Mouse (Mus musculus): ENCODE data around the gene Ccnt1. TPM values are rescaled to one million over a fixed set of nuclear protein-coding genes. Genes with fewer than 3 reads are reported as not detected.

Ccnt1 gene
- polyA plus RNA-seq, 1 experiment from 2014 or later, result 44.9 TPM

GRCm38 (mm10) chr15:98511386-98511928 lies 59.3 kb downstream of the Ccnt1 start:
- H3K9me3 ChIP-seq (replicated peaks; ENCODE audit: control insufficient read depth, low read length), result no peaks in the 10 kb centered on the region
- H3K27ac ChIP-seq (ENCODE audit: low read length), result no peak overlapping the region
- WGBS, result 63% methylated on average over 13 of the region's 13 CpGs
- no peak for ATAC-seq (ENCODE audit: insufficient read depth, low FRiP score)
- H3K4me2 ChIP-seq (ENCODE audit: low read depth, low read length), result no peak overlapping the region
- H3K4me3 ChIP-seq (replicated peaks; ENCODE audit: low read length), result no peak overlapping the region
- H3K9ac ChIP-seq (ENCODE audit: low read length), result no peak overlapping the region
- H3K36me3 ChIP-seq (ENCODE audit: control insufficient read depth, insufficient read depth, low read length), result no peaks in the 10 kb centered on the region
- H3K4me1 ChIP-seq (ENCODE audit: control insufficient read depth, insufficient read depth, low read length), result peaks cover 13% of the 10 kb centered on the region; the same call in 1 of the 2 replicates
- no peaks in the 10 kb centered on the region for H3K27me3 ChIP-seq (ENCODE audit: control insufficient read depth, insufficient read depth, low read length)

DNA sequence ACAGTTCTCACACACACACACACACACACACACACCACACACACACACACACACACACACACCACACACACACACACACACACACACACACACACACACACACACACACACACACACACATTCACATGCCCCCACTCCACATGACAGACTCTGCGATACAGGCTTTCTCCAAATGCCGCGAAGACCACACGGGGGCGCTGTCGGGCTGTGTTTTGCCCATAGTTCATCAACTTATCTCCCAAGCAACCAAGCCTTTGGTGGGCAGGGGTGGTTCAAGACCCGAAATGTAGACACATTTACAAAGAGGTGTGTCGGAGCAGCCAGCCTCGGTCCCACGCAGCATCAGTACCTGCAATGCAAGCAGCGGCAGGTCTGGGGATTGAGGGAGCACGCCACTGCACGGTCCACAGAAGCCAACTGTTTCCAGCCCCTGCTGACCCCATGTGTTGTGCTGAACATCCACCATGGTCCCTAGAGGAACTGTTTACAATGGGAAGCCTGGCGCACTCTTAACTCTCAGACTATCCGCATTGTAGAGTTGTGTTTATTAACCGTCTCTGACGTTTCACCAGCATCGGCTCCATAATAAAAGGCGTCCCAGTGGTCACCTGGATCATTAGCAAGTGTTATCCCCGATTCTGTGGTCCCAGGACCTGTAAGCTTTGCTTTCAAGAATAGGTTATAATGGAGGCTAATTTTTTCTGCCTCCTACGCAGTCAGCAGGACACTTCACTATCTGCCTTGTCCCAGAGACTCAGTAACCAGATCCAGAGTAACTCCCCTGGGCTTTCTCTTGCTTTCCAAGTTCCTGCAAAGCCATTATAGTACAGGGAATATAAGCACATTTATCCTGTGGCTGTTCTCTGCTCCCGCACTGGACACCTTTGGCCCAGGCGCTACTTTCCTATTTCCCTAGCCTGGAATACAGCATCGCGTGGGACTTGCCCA lies 60.0 kb downstream of the Ccnt1 start:
- Histone ChIP-seq H3K4me3 (replicated peaks; ENCODE audit: low read length) (peak overlapping the region; percentile 27; the same call in 1 of the 2 replicates), H3K36me3 (ENCODE audit: control insufficient read depth, insufficient read depth, low read length) (no peaks in the 10 kb centered on the region), H3K4me1 (ENCODE audit: control insufficient read depth, insufficient read depth, low read length) (peaks cover 13% of the 10 kb centered on the region; the same call in 1 of the 2 replicates), H3K27ac (ENCODE audit: low read length) (no peak overlapping the region), H3K4me2 (ENCODE audit: low read depth, low read length) (peak overlapping the region; percentile 56), H3K9me3 (replicated peaks; ENCODE audit: control insufficient read depth, low read length) (no peaks in the 10 kb centered on the region), H3K27me3 (ENCODE audit: control insufficient read depth, insufficient read depth, low read length) (no peaks in the 10 kb centered on the region), H3K9ac (ENCODE audit: low read length) (no peak overlapping the region)
- no peak; the same call in 1 of the 2 replicates for ATAC-seq (ENCODE audit: insufficient read depth, low FRiP score)
- WGBS, result 27% methylated on average over 25 of the region's 25 CpGs

DNA sequence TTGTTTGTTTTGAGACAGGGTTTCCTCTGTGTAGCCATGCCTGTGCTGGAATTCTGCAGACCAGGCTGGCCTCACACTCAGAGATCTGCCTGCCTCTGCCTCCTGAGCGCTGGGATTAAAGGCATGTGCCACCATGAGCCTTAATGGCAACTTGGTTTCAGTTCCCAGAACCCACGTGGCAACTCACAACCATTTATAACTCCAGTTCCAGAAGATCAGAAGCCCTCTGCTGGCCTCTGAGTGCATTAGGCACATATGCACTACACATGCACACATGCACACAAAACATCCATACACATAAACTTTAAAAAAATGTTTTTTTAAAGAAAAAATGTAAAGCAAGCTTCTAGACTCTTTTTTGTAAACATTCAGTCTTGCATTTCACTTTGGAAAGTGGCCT lies 61.3 kb downstream of the Ccnt1 start:
- no peak overlapping the region for H3K4me3 ChIP-seq (replicated peaks; ENCODE audit: low read length)
- H3K4me1 ChIP-seq (ENCODE audit: control insufficient read depth, insufficient read depth, low read length), result peaks cover 13% of the 10 kb centered on the region; the same call in 1 of the 2 replicates
- 58% methylated on average over 2 of the region's 2 CpGs for WGBS
- H3K4me2 ChIP-seq (ENCODE audit: low read depth, low read length), result no peak overlapping the region
- no peaks in the 10 kb centered on the region for H3K9me3 ChIP-seq (replicated peaks; ENCODE audit: control insufficient read depth, low read length)
- no peak overlapping the region for H3K27ac ChIP-seq (ENCODE audit: low read length)
- no peak overlapping the region for H3K9ac ChIP-seq (ENCODE audit: low read length)
- no peaks in the 10 kb centered on the region for H3K27me3 ChIP-seq (ENCODE audit: control insufficient read depth, insufficient read depth, low read length)
- no peak for ATAC-seq (ENCODE audit: insufficient read depth, low FRiP score)
- H3K36me3 ChIP-seq (ENCODE audit: control insufficient read depth, insufficient read depth, low read length), result no peaks in the 10 kb centered on the region

GRCm38 (mm10) chr15:98507321-98507720 lies 63.4 kb downstream of the Ccnt1 start:
- Histone ChIP-seq H3K9ac (ENCODE audit: low read length) (no peak overlapping the region), H3K27me3 (ENCODE audit: control insufficient read depth, insufficient read depth, low read length) (no peaks in the 10 kb centered on the region), H3K4me1 (ENCODE audit: control insufficient read depth, insufficient read depth, low read length) (0 out of 2 replicates have a peak, but pooled peaks cover 3% of the 10 kb centered on the region), H3K4me2 (ENCODE audit: low read depth, low read length) (no peak overlapping the region), H3K9me3 (replicated peaks; ENCODE audit: control insufficient read depth, low read length) (no peaks in the 10 kb centered on the region), H3K36me3 (ENCODE audit: control insufficient read depth, insufficient read depth, low read length) (no peaks in the 10 kb centered on the region), H3K4me3 (replicated peaks; ENCODE audit: low read length) (no peak overlapping the region), H3K27ac (ENCODE audit: low read length) (no peak overlapping the region)
- 89% methylated on average over 6 of the region's 6 CpGs for WGBS
- ATAC-seq (ENCODE audit: insufficient read depth, low FRiP score), result no peak

DNA sequence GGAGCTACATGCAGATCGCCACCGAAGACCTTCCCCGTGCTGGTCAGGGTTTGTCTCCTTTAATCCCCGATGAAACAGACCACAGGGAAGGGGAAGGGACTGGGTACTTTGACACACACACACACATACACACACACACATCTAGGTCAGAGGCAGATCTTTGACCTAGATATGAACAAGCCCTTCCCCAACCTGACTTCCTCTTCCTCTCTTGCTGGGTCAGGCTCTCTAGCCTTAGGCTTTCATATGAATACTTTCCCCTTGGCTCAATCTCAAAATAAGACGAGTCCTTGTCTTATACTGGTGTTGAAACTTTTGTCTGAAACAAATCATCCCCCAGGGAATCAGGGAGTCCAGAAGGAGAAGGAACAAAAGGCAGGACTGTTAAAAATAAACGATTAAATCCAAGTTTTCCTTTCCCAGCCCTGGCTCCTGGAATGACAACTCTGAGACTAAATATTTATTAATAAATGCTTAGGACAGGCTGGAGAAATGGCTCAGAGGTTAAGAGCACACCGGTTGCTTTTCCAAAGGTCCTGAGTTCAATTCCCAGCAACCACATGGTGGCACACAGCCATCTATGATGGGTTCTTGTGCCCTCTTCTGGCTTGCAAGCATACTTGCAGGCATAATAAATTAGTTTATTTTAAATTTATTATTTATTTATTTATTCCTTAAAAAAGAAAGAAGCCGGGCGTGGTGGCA lies 64.3 kb downstream of the Ccnt1 start:
- no peak for ATAC-seq (ENCODE audit: insufficient read depth, low FRiP score)
- H3K9me3 ChIP-seq (replicated peaks; ENCODE audit: control insufficient read depth, low read length), result no peaks in the 10 kb centered on the region
- no peak overlapping the region for H3K9ac ChIP-seq (ENCODE audit: low read length)
- no peaks in the 10 kb centered on the region for H3K27me3 ChIP-seq (ENCODE audit: control insufficient read depth, insufficient read depth, low read length)
- WGBS, result 62% methylated on average over 9 of the region's 9 CpGs
- H3K4me2 ChIP-seq (ENCODE audit: low read depth, low read length), result no peak overlapping the region
- H3K27ac ChIP-seq (ENCODE audit: low read length), result no peak overlapping the region
- H3K4me1 ChIP-seq (ENCODE audit: control insufficient read depth, insufficient read depth, low read length), result 0 out of 2 replicates have a peak, but pooled peaks cover 3% of the 10 kb centered on the region
- H3K4me3 ChIP-seq (replicated peaks; ENCODE audit: low read length), result no peak overlapping the region
- H3K36me3 ChIP-seq (ENCODE audit: control insufficient read depth, insufficient read depth, low read length), result no peaks in the 10 kb centered on the region

GRCm38 (mm10) chr15:98504514-98504913 lies 66.2 kb downstream of the Ccnt1 start:
- Histone ChIP-seq H3K36me3 (ENCODE audit: control insufficient read depth, insufficient read depth, low read length) (no peaks in the 10 kb centered on the region), H3K27ac (ENCODE audit: low read length) (no peak overlapping the region), H3K9ac (ENCODE audit: low read length) (no peak overlapping the region), H3K27me3 (ENCODE audit: control insufficient read depth, insufficient read depth, low read length) (no peaks in the 10 kb centered on the region), H3K4me1 (ENCODE audit: control insufficient read depth, insufficient read depth, low read length) (no peaks in the 10 kb centered on the region), H3K4me3 (replicated peaks; ENCODE audit: low read length) (no peak overlapping the region), H3K4me2 (ENCODE audit: low read depth, low read length) (no peak overlapping the region), H3K9me3 (replicated peaks; ENCODE audit: control insufficient read depth, low read length) (no peaks in the 10 kb centered on the region)
- ATAC-seq (ENCODE audit: insufficient read depth, low FRiP score), result no peak
- WGBS, result 13% methylated on average over 18 of the region's 18 CpGs

DNA sequence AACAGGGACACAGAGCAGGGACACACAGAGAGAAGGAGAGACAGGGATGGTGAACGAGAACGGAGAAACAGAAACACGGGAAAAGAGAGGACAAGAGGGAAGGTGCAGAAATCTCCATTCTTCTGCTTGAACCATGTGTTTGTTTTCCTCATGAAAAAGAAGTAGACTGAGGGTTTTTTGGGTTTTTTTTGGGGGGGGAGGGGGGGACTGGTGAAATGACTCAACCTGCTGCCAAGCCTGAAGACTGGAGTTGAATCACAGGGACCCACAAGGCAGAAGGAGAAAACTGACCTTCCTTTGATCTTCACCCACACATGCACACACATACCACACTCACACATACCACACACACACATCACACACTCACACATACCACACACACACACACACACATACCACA lies 67.4 kb downstream of the Ccnt1 start:
- no peak overlapping the region for H3K27ac ChIP-seq (ENCODE audit: low read length)
- H3K9me3 ChIP-seq (replicated peaks; ENCODE audit: control insufficient read depth, low read length), result no peaks in the 10 kb centered on the region
- no peaks in the 10 kb centered on the region for H3K4me1 ChIP-seq (ENCODE audit: control insufficient read depth, insufficient read depth, low read length)
- no peak overlapping the region for H3K4me2 ChIP-seq (ENCODE audit: low read depth, low read length)
- H3K9ac ChIP-seq (ENCODE audit: low read length), result no peak overlapping the region
- no peaks in the 10 kb centered on the region for H3K36me3 ChIP-seq (ENCODE audit: control insufficient read depth, insufficient read depth, low read length)
- H3K27me3 ChIP-seq (ENCODE audit: control insufficient read depth, insufficient read depth, low read length), result no peaks in the 10 kb centered on the region
- 85% methylated on average over 3 of the region's 3 CpGs for WGBS
- H3K4me3 ChIP-seq (replicated peaks; ENCODE audit: low read length), result no peak overlapping the region
- ATAC-seq (ENCODE audit: insufficient read depth, low FRiP score), result no peak

GRCm38 (mm10) chr15:98497631-98498030 lies 73.1 kb downstream of the Ccnt1 start:
- Histone ChIP-seq H3K36me3 (ENCODE audit: control insufficient read depth, insufficient read depth, low read length) (no peaks in the 10 kb centered on the region), H3K27me3 (ENCODE audit: control insufficient read depth, insufficient read depth, low read length) (no peaks in the 10 kb centered on the region), H3K4me3 (replicated peaks; ENCODE audit: low read length) (no peak overlapping the region), H3K4me2 (ENCODE audit: low read depth, low read length) (no peak overlapping the region), H3K9ac (ENCODE audit: low read length) (no peak overlapping the region), H3K27ac (ENCODE audit: low read length) (no peak overlapping the region), H3K9me3 (replicated peaks; ENCODE audit: control insufficient read depth, low read length) (no peaks in the 10 kb centered on the region), H3K4me1 (ENCODE audit: control insufficient read depth, insufficient read depth, low read length) (no peaks in the 10 kb centered on the region)
- no peak for ATAC-seq (ENCODE audit: insufficient read depth, low FRiP score)
- 86% methylated on average over 17 of the region's 17 CpGs for WGBS

- Histone ChIP-seq H3K9me3 (replicated peaks; ENCODE audit: control insufficient read depth, low read length) (no peaks in the 10 kb centered on the region), H3K27ac (ENCODE audit: low read length) (no peak within 1 kb of the TSS), H3K4me3 (replicated peaks; ENCODE audit: low read length) (no peak within 1 kb of the TSS), H3K27me3 (ENCODE audit: control insufficient read depth, insufficient read depth, low read length) (no peaks in the 10 kb centered on the region), H3K9ac (ENCODE audit: low read length) (no peak within 1 kb of the TSS), H3K4me2 (ENCODE audit: low read depth, low read length) (no peak within 1 kb of the TSS), H3K4me1 (ENCODE audit: control insufficient read depth, insufficient read depth, low read length) (no peaks in the 10 kb centered on the region), H3K36me3 (ENCODE audit: control insufficient read depth, insufficient read depth, low read length) (no peaks in the 10 kb centered on the region)
- 52% methylated on average over 4 of the region's 4 CpGs for WGBS
- no peak for ATAC-seq (ENCODE audit: insufficient read depth, low FRiP score)
These were observed 78.6 kb downstream of the Ccnt1 start, which contains the start of gene Olfr279 for GRCm38 (mm10) chr15:98492102-98492501. Gene Olfr279, plus strand, starts transcription at chr15:98492402.

Measured in stomach, embryonic 16.5 days (tissue).